Mouse (Mus musculus) kidney, adult 8-10 months (tissue): ENCODE data around the gene Tob2.

Experiments
- DNase-seq, 2 experiments: peaks; one replicate each; pipeline ENCODE4 v3.0.0; 2022

Tob2 gene

DNA sequence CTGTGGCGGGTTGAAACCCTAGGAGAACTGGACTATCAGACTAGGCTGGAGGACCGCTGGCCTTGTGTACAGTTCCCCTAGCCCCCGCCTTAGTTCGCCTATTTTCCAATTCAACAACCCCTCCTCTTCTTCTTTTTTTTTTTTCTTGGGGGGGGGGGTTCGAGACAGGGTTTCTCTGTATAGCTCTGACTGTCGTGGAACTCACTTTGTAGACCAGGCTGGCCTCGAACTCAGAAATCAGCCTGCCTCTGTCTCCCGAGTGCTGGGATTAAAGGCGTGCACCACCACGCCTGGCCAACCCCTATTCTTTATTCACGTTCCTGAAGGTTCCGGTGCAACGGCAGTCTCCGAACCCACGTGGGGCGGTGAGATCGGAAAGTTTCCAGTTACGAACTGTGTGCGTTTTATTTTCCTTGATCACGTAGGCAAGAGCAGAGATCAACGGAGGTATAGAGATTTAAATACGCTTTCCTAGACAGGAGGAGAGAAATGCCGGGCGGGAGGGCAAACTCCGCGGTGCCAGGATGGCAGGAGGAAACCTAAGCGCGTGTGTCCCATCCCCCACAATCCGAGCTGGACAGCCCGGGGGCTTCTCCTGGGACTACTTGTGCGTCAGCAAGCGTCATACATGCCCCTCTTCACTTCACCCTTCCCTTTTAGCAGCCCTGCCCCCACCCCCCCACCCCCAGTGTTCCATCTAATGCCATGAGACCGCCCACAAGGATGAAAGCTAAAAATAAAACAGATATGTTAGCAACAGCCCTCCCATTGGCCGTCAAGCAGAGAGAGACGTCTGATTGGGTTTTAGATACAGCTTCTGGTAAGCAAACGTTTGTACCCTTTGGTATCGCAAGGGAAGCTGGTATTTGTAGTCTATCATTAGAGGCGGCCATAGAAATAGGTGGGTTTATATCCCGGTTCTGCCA, 997 bp upstream of the Tob2 start:
- DNase-seq: peak; percentile 90 to 96

DNA sequence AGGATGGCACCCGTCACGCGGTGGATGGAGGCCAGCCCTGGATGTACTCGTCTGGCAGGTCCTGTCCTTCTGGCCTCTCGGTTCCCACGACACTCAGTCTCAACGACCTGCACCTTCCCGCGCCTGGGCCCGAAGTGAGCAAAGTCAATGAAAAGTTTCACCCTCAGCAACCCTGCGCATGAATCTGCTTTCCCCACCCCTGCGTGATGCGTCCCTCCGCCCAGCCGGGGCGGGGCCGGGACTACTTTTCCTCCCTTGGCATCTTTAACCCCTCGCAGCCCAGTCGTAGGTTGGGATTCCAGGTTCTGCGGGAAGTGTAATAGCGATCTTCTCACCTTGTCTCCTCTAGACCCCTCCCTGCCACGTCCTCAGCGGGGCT, 469 bp downstream of the Tob2 start:
- DNase-seq: peak; percentile 92 to 94

DNA sequence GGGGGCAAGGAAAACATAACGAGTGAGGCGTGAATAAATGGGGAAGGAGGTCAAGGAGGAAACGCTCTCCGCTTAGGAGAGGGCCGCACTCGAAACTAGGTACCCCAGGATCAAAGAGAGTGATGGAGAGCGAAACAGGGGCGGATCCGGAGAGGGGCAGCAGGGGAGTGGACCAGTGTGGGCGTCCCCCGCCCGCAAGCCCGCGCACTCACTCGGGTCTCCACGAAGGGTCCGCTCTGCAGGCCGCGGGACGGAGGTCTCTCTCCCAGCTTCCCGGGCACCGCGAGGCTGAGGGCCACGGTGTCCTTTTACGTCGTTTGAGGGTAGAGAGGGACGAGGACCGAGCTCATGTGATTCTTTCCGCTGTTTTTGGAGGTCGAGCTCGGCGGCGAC, 876 bp downstream of the Tob2 start:
- DNase-seq: no peak

DNA sequence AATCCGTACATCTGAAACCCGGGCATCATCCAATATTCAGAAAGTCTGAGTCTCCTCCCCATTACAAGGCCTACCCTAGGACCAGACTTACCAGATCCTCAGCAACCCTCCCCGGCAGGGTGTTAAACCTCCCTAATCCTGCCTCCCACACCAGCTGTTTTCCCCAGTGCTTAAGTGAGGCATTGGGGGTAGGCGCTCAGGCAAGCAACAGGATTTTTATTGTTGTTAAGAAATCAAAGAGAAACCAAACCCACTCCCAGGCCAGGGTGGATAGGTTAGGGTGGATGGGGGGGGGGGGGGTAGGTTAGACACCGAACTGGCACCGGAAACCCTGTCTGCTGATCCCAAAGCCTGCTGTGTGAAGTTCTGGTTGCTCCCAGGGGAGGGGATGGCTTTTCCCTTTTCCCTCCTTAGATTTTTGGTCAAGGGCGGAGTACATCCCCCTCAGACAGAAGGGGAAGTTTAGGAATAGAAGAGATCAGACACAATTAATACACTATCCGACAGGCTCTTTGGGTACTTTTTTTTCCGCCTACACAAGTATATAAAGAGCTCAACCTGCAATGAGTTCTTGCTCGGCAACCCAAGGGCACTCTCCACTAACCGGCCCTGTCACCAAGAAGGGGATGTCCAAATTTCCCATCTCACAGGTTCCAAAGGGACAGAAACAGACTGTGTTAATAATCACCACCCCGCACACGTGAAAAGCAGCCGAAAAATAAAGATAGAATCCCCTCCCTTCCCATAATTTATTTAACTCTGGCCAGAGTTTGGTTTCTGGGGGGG, 1.5 kb downstream of the Tob2 start:
- no peak for DNase-seq

DNA sequence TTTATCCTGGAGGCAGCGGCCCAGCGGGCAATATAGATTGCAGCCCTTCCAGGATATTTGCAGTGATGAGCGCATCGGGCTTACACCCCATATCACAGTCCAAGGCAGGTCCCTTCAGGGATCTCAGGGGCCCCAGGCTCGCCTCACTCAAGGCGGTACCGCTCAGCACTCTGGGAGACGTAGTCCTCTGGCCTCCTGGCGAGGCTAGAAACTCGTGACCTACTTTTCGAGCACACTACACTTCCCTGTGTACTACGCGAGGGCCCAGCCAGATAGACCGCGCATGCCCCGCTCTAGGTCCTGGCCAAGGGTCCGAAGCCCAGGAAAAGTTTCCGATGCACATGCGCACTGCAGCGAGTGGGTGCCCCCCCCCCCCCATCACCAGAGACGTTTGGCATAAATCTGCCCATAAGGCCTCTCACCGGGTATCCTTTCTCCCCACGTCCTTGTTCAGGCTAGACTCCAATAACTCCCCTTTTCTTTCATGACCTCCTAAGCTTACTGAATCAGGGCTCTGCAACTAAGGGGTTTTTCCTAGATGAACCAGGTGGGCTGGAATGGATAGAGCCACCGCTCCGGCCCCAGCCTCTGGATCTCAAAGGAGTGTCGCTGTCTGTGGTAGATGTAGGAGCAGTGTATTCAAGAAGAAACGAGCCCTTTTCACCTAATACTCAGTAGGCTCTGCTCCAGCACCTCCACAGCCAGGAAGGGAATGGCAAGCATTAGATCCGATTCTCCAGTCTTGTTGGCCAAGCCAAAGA, 2.4 kb downstream of the Tob2 start:
- peak; percentile 91 for DNase-seq

DNA sequence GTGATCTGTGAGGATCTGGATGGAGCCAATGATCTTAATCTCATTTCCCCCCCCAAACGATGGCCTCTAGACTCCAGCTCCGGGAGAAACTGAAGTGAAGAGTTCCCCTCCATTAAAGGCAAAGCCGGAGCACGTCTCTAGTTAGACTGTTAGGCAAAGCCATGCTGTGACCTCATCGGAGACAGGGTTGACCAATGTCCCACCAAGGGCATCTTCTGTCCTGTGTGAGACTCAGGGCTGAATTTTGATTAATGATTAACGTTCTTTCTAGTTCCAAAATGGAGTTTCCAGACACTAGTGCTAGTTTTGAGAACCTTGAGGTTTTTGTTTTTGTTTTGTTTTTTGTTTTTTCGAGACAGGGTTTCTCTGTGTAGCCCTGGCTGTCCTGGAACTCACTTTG, 5.5 kb downstream of the Tob2 start:
- DNase-seq: no peak

DNA sequence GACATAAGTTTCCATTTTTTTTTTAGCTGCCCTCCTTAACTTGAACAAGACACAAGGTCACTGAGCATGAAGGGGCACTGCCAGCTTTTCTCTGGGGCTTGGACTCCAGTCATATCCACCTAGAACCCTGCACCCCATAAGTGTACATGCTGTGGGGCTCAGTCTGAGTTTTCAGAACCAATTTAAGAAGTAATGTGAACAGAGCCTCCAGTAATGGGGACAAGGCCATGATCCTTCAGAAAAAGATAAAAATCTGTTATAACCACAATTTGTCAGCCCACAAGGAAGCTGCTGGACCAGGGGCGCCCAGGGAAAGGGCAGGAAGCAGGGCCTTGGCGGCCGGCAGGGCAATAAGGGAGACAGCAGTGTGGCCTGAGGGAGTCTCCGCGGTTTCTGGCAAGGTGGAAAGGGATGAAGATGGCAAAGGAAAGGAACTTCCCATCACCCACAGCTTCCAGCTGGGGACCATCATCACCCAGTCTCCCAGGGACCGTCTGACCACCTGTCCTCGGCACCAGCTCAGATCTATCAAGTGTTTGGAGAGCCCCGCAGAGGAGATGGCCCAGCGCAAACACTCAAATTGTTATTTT, 6.1 kb downstream of the Tob2 start:
- DNase-seq: no peak

DNA sequence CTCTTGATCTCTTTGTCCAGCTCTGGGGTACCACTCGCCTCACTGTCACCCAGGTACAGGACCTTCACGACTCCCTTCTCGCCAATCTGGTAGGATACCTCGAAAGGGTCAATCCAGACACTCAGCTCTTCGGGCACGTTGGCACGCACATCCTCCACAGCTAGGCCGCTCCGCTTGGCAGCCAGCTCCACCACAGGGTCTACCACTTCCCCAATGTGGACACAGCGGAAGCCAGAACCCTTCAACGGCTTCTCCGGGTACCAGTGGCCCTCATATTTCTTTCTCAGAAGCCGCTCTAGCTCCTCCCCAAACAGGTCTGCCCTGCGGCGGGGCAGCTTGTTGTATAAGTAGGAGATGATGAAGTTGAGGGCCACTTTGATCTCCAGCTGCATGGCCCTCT, 7.2 kb downstream of the Tob2 start:
- DNase-seq: no peak

DNA sequence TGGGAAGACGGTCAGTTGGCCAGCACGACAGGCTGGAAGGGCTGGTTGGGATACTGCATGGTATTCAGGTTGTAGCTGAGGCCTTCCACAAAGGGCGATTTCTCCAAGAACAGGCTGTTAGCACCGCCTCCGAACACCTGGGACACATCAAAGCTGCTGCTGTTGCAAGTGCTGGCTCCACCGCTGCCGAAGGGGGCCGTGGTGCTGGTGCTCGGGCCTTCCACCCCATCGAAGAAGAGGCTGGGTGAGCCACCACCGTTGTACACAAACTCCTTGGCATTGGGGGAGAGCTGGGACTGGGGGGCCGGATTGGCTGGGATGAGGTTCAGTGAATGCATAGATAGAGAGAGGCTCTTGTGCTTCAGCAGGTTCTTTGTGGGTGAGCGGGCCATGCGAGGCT, 7.9 kb downstream of the Tob2 start:
- DNase-seq: no peak

DNA sequence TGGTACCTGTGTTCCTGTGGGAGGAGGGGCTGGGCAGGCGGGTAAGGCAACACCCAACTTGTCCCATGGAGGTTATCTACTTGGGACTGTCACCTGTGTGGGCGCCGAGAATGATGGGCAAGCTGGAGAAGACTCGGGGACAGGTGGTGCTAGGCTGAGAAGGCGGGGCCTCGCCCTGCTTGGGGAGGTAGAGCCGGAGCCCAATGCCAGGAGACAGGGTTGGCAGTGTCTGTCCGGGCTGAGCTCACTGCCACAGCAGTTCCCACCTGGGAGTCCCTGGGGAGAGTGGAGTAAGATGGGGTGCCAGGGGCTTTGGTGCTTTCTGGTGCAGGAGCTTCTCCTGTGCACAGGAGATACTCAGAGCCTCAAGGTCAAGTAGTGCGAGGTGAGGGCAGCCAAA, 9.5 kb downstream of the Tob2 start:
- no peak for DNase-seq

DNA sequence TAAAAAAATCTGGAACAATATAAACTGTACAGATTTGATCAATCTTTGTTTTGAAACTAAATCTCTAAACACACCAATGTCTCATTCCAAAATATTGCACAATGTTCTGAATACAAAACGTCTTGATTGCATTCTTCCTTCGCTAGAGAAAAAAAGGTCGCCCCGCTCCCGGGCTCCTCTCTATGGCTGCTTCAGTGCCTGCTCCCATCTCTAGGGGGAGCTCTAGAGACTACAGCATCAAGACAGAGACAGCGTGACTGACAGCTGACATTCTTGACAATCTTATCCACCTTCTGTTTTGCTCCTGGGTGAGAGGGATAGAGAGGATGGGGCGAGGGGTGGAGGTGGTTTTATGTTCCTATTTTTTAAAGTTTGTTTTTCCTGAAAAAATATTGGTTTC, 10.3 kb downstream of the Tob2 start:
- peak in 1 of 2 experiments; percentile 74 for DNase-seq

DNA sequence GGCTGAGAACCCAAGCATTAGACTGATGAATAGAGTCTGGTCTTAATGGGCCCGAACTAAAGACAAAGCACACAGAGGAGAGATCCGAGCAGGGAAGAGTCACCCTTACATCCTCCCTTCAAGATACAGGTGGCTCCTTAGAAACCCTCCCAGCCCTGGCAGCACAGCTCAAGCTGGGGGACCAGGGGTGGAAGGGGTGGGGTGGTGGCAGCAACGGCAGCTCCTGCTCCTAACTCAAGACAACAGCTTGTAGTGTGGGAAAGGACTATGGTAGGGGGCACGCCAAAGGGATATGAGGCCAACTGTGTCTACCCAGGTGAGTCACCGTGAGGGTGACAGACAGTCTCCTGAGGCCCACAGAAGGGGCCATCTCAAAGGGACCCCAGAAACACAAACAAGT, 10.7 kb downstream of the Tob2 start:
- no peak for DNase-seq

DNA sequence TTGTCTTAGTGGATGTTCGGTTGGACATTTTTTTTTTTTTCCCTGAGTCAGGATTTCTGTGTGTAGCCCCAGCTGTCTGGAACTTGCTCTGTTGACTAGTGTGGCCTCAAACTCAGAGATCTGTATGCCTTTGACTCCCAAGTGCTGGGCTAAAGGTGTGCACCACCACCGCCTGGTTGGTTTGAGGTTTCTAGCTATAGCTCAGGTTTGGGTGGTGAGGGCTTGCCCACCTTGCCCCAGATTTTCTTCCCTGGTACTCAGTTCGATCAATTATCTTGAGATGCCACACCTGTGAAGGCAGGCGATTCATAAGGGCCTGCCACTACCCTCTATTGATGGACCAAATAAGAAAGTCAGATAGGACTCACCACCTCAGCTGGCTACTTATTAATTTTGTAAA, 11.4 kb downstream of the Tob2 start:
- no peak for DNase-seq

DNA sequence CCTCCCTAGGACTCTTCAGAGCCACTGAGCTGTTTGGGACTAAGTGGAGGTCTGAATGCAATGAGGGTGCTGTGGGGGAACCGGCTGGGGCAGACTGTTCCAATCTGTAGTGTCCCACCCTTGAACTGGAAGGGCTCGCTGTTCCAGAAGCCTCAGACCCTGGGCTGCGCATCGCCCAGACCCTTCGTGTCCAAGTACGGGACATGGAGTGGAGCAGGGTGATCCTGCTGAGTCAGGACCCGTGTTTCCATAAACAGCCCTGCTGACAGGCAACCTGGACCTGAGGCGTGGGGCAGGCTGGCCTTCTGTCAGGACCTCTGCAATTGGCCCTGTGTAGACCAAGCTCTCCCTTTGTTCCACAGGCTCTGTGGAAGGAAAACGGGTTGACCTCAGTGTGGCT, 11.8 kb downstream of the Tob2 start:
- no peak for DNase-seq

DNA sequence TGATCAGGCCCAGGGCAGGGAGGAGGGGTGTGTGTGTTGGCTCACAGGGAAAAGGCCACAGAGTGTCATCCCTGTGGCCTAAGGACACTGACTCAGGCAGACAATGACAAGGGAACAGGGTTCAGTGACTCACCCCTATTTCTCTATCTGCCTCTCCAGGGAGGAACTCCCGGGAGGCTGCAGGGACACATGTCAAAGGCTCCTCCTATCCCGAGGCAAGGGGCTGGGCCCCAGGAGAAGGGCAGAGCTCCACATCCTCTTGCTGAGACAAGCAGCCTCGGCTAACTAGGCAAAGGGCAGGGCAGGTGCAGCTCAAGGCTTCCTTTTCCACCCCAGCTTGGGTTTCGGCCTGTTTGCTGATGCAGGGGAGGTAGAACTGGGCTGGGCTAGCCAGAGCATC, 12.9 kb downstream of the Tob2 start:
- DNase-seq: peak; percentile 83 to 85

DNA sequence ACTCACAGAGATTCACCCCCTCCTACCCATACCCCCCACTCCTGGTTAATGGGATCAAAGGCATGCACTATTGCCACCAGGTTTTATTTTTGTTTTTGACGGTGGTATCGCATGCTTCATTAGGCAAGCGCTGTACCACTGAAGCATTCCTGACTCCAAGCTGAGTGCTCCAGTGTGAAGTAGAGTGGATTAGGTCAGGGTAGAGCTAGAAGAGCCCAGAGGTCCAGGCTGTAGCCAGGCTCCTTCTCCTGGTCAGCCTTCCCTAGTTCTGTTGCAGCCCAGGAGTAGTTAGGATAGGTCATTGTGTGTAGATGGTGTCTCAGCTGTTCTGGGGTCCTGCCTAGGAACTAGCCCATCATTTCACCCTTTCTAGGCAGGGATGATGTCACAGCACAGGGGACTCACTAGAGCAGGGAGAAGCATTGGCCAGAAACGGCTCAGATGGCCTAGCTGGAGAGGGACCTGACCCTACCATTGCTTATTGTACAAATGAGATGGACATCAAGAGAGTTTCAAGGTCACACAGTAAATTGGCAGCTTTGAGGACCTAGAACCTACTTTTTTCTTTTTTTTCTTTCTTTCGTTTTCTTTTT, 13.5 kb downstream of the Tob2 start:
- DNase-seq: no peak

DNA sequence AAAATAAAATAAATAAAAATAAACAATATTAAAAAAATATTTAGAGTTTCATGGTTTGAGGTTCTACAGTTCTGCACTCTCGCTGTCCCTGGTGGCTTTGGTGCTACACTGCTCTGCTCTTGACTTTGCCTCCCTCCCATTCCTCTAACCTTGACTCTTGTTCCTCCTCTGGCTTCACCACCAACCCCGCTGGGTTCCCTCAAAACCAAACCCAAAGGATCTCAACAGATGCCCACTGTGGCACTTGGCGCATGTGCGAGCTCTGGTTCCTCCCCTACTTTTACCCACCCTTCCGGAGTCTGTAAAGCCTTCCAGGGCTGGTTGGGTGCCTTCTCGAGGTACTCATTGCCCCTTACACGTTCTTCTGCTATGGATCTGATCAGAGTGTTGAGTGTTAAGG, 16.3 kb downstream of the Tob2 start:
- DNase-seq: no peak

DNA sequence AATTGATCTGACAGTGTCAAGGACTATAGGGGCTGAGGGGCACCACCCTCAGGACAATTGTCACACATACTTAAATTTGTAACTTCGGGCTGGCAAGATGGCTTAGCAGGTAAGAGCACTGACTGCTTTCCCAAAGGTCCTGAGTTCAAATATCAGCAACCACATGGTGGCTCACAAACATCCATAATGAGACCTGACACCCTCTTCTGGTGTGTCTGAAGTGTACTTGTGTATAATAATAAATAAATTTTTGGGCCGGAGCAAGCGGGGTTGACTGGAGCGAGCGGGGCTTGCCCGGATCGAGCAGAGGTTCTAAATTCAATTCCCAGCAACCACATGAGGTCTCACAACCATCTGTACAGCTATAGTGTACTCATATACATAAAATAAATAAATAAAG, 18.3 kb downstream of the Tob2 start:
- DNase-seq: no peak

DNA sequence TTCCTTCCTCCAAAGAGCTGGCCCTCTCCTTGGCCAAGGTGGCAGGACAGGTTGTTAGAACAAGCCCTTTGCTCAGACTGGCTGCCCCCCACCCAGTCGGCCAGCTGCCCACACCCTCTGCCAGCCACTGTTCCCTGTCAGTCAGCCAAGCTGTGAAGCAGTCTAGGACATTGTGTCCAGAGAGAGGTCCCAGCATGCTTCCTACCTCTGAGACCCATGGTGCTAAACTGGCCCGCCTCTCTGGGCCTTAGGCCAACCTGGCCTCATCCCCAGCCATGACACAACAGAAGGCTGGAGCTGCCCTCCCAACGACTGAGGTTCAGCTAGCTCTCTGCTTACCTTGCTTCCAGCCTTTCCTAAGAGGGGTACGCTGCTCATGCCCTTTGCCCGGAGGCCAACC, 19.0 kb downstream of the Tob2 start:
- DNase-seq: peak; percentile 97 to 98

DNA sequence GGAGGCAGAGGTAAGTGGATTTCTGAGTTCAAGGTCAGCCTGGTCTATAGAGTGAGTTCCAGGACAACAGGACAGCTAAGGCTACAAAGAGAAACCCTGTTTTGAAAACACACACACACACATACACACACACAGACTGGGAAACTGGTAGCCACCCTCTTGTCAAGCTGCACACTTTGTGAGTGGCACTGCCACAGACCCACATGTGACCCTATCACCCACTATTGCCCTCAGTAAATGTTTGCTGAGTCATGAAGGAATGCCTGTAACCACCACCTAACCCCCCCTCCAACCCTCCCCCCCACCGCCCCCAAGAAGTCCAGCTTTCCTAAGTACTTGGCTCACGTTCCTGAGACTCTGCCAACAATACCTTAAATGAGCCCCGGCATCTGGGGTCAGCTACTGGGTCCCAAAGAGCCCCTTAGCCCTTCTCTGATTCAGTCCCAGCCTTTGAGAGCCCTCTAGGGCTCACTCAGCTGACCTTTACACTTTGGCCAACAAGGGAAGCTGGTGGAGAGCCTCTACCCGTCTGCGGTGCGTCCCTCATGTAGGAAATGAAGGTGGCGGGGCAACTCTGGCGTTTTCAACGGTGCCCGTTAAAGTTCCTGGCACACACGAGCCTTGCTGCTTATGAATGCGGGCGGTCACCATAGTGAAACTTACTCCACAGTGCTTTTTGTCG, 19.9 kb downstream of the Tob2 start:
- peak in 1 of 2 experiments; percentile 74 for DNase-seq

DNA sequence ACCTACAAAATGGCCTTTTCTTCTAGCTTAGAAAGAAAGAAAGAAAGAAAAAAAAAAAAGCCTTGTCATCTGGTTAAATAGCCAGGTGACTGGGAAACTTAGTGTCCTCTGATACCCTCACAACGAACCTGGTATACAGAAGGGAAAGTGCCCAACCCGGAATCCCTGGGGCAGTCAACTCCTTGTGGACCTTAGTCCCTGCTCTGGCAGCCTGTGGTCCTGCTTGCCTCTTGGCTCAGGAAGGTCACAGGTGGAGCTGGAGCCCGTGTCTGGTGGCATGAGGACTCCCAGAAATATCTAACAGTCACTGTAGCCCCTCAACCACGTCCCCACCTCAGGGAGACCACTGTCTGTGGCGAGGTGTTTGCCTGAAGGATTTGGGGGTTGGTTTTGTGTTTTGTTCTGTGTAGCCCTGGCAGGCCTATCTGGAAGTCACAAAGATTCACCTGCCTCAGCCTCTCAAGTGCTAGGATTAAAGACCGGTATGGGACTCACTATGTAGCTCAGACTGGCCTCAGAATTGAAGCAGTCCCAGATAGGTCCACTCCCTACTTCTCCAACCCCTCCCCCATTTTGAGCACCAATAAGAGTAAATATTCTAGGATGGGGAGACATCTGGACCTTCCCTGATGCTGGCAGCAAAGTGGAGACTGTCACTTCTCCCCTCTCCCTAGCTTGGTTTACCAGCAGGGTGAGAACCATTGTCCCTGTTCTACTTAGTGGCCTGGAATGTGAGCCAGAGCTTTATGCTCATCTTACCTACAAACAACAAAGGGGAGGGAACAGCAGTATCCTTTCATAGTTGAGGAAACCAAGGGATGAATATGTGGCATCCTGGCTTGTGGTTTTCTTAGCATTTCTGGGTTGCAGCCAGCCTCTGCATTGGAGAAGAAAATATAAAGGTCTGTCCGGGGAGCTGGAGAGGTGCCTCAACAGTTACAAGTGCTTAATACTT, 21.4 kb downstream of the Tob2 start:
- peak; percentile 67 to 71 for DNase-seq
